Mouse (Mus musculus) left cerebral cortex, postnatal 4 days (tissue): ENCODE results near the gene Rbp7. TPM values are rescaled to one million over a fixed set of nuclear protein-coding genes. Genes with fewer than 3 reads are reported as not detected.

Experiments used
- DNase-seq: peaks from one replicate; pipeline ENCODE4 v3.0.0-alpha.2; 2022
- intact Hi-C: fragments of 180-260 bp; cut with DNase I; formaldehyde crosslinking; loops from one replicate; pipeline ENCODE4 v1.15.1; 2025
- total RNA-seq, 2 experiments: library from RNA; stranded (reverse); gene quantifications; 2 replicates each; pipeline ENCODE4 v1.2.3; 2021

Gene Rbp7
- total RNA-seq, 2 experiments from 2014 or later, result not detected

DNA sequence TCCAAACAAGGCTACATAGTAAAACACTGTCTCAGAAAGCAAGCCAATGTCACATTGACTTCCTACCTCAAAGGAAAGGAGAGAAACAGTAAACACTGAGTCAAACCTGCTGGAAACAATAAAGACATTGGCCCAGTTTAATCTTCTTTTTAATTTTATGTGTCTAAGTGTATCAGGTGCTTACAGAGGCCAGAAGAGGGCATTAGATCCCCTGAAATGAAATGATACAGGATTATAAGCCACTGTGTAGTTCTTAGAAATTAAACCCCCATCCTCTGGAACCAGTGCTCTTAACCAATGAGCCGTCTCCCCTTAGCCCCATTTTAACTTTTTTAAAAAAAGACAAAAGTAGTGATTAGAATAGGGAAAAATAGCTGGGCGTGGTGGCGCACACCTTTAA, 40.5 kb downstream of the Rbp7 start:
- intact Hi-C loops, result no loop called here

DNA sequence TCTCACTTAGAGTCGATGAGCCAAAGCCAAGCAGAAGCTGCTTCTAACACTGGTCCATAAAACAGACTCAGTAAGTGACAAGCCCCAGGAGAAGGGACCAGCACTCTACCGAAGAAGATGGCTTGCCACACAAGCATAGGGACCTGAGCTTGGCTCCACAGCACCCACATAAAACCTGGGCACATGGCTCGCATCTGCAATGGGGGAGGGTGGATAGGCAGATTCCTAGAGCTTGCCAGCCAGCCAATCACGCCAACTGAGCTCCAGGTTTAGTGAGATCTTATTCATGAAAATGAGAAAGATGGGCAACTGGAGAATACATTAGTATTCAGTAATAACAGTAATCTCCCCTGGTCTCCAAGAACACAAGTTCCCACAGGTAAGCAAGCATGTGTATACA, 45.0 kb downstream of the Rbp7 start:
- intact Hi-C loops, result no loop called here
- DNase-seq, result no peak

More for the DNA sequence above, 40.5 kb downstream of the Rbp7 start:
- DNase-seq, result no peak

DNA sequence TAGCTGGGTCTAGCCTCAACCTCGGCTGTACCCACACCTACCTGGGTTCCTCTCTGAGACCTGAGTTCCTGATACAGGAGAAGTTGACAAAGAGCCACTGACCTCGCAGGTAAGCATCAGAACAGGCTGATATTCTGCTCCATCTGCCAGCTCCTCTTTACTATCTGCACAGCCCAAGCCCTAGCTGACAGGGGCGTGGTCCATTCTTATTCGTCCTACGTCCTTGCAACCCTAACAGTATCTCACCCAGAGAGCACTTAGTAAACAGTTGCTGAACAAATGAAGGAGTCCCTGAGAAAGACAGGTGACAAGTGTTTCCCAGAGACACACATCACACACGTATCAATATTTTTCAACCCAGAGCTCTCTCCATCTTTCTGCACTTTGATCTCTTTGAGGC, 46.4 kb downstream of the Rbp7 start:
- no peak for DNase-seq
- intact Hi-C loops, result no loop called here

- DNase-seq, result no peak
- intact Hi-C loops, result no loop called here
These were observed 47.3 kb downstream of the Rbp7 start for GRCm38 (mm10) chr4:149407461-149407860.

GRCm38 (mm10) chr4:149405713-149406443, 48.9 kb downstream of the Rbp7 start:
- intact Hi-C loops, result no loop called here
- no peak for DNase-seq

- peak; percentile 26 for DNase-seq
- intact Hi-C loops, result no loop called here
These were observed 49.9 kb downstream of the Rbp7 start for GRCm38 (mm10) chr4:149404640-149405465.

DNA sequence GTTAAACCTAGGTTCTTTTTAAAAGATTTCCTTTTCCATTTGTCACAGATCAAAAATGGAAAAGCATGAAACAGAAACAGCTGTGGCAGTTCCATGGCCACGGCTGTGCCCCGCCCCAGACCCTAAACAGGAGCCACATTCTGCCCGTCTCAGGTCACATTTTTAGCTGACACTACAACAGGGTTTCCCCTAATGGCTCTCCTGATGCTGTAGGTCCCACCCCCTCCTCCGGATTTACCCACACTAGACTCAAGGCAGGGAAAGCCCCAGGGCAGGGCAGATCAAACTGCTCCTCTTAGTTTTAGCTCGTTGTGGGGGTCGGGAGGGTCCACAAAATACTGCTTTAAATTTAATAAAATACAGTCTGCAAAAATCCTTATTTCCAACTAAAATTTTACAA, 51.7 kb downstream of the Rbp7 start:
- intact Hi-C loops, result no loop called here
- no peak for DNase-seq

GRCm38 (mm10) chr4:149401591-149401982, 53.2 kb downstream of the Rbp7 start:
- no peak for DNase-seq
- intact Hi-C loops, result no loop called here

DNA sequence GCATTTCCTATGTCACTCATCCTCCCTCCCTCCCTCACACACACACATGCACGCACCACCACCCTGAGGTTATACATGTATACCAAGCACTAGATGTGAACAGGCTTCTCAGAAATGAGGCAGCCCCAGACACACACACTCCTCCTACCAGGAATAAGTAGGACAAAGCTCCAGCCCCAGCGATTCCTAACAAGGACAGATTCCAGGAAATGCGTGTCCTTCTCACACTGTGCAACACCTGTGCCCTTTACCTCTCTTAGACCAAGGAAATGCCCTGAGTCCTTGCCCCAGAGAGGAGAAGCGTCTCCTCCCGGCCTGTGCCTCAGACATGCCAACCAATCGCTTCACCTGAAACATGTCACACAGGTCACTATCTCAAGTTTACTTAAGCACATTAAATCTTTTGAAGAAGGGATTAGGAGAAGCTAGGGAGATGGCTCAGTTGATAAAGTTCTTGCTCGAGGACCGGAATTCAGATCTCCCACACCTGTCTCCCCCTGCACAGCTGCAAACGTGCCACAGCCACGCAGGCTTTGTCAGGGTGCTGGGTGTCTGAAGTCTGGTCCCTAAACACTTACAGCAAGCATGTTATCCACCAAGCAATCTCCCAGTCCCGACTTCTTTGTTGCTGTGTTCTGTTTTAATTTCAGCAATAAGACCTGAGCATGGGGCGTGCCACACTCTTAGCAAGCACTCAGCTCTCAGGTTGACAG, 53.7 kb downstream of the Rbp7 start:
- intact Hi-C loops, result no loop called here
- no peak for DNase-seq

Other genes starting within 250 kb of the Rbp7 start
- gene Kif1b, start 147.3 kb downstream of the Rbp7 start, total RNA-seq, result 100 to 1,000 TPM; 420 to 423 TPM
- 100 to 1,000 TPM; 122 to 134 TPM for gene Ube4b, start 28.2 kb downstream of the Rbp7 start, total RNA-seq
- gene Tmem274, start 22.4 kb upstream of the Rbp7 start, total RNA-seq, result not detected
- gene Nmnat1, start 30.2 kb upstream of the Rbp7 start, total RNA-seq, result 1 to 10 TPM; 5.9 to 6.0 TPM
- 10 to 100 TPM; 63.7 to 66.2 TPM for gene Lzic, start 30.3 kb upstream of the Rbp7 start, total RNA-seq
- gene Ctnnbip1, start 63.3 kb upstream of the Rbp7 start, total RNA-seq, result 10 to 100 TPM; 94.7 to 99.4 TPM
- gene Clstn1, start 131.5 kb upstream of the Rbp7 start, total RNA-seq, result 100 to 1,000 TPM; 494 to 507 TPM
- gene Pik3cd, start 247.6 kb upstream of the Rbp7 start, total RNA-seq, result 10 to 100 TPM; 46.2 to 53.7 TPM